Mouse (Mus musculus): ENCODE measurements around the gene Kcng1.

Gene Kcng1

GRCm38 (mm10) chr2:168281582-168281981, at the start of gene Kcng1:
Gene Kcng1, minus strand, starts transcription at chr2:168281736.
- no peak for DNase-seq (ENCODE audit: low spot score)

- no peak for DNase-seq (ENCODE audit: low spot score)
Observed at GRCm38 (mm10) chr2:168330421-168331070, 49.0 kb upstream of the Kcng1 start.

- DNase-seq (ENCODE audit: low spot score): no peak
Observed at GRCm38 (mm10) chr2:168321716-168322374, 40.3 kb upstream of the Kcng1 start.

- no peak for DNase-seq (ENCODE audit: low spot score)
Observed at GRCm38 (mm10) chr2:168320388-168321182, 39.0 kb upstream of the Kcng1 start.

- no peak for DNase-seq (ENCODE audit: low spot score)
Observed at GRCm38 (mm10) chr2:168314646-168315446, 33.3 kb upstream of the Kcng1 start.

GRCm38 (mm10) chr2:168312504-168312903, 31.0 kb upstream of the Kcng1 start:
- no peak for DNase-seq (ENCODE audit: low spot score)

GRCm38 (mm10) chr2:168311006-168311405, 29.5 kb upstream of the Kcng1 start:
- no peak for DNase-seq (ENCODE audit: low spot score)

GRCm38 (mm10) chr2:168308916-168309315, 27.4 kb upstream of the Kcng1 start:
- DNase-seq (ENCODE audit: low spot score): no peak

GRCm38 (mm10) chr2:168299650-168300049, 18.1 kb upstream of the Kcng1 start:
- no peak for DNase-seq (ENCODE audit: low spot score)

- no peak for DNase-seq (ENCODE audit: low spot score)
Observed at GRCm38 (mm10) chr2:168296530-168296929, 15.0 kb upstream of the Kcng1 start.

- no peak for DNase-seq (ENCODE audit: low spot score)
Observed at GRCm38 (mm10) chr2:168292521-168292920, 11.0 kb upstream of the Kcng1 start.

GRCm38 (mm10) chr2:168292041-168292440, 10.5 kb upstream of the Kcng1 start:
- no peak for DNase-seq (ENCODE audit: low spot score)

- no peak for DNase-seq (ENCODE audit: low spot score)
Observed at GRCm38 (mm10) chr2:168289851-168290250, 8.3 kb upstream of the Kcng1 start.

- DNase-seq (ENCODE audit: low spot score): no peak
Observed at GRCm38 (mm10) chr2:168289016-168289415, 7.5 kb upstream of the Kcng1 start.

GRCm38 (mm10) chr2:168286987-168287386, 5.5 kb upstream of the Kcng1 start:
- DNase-seq (ENCODE audit: low spot score): no peak

- DNase-seq (ENCODE audit: low spot score): no peak
Observed at GRCm38 (mm10) chr2:168285143-168285542, 3.6 kb upstream of the Kcng1 start.

GRCm38 (mm10) chr2:168280729-168281581, 581 bp downstream of the Kcng1 start:
- DNase-seq (ENCODE audit: low spot score): peak; percentile 78

- DNase-seq (ENCODE audit: low spot score): no peak
Observed at GRCm38 (mm10) chr2:168274374-168274935, 7.1 kb downstream of the Kcng1 start.

GRCm38 (mm10) chr2:168273387-168273786, 8.1 kb downstream of the Kcng1 start:
- DNase-seq (ENCODE audit: low spot score): no peak

GRCm38 (mm10) chr2:168268033-168268432, 13.5 kb downstream of the Kcng1 start:
- no peak for DNase-seq (ENCODE audit: low spot score)

GRCm38 (mm10) chr2:168260900-168261299, 20.6 kb downstream of the Kcng1 start:
- no peak for DNase-seq (ENCODE audit: low spot score)
